Mouse (Mus musculus) E14TG2a.4 (cell line): ENCODE measurements around the gene Ppef2.

ENCODE experiments used
- CTCF ChIP-seq: conservative IDR thresholded peaks from 2 replicates; pipeline ENCODE4 v1.5.1; 2014; ENCODE audit warnings: low read length
- NANOG ChIP-seq: IDR thresholded peaks from 2 replicates; pipeline ENCODE4 v1.6.1; 2014; ENCODE audit warnings: borderline replicate concordance, low read length, mixed read lengths
- POU5F1 ChIP-seq: IDR thresholded peaks from 2 replicates; pipeline ENCODE4 v1.6.1; 2014; ENCODE audit warnings: low read length, borderline replicate concordance

DNA sequence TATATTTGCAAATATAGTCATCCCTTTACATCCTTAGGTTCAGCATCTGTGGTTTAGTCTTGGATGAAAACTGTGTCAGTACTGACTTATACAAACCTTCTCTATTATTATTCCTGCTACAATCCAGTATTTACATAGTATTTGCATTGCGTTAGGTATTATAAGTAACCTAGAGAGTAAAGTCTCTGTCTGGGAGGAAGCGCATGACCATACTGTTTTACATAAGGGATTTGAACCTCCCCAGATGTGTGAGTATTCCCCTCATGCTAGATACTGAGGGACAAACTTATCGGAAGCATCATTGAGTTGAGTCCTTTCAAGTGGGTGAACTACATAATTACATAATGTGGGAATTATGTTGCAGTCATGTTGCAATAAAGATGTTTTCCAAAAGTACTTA, 26.6 kb downstream of the Ppef2 start:
- TF ChIP-seq CTCF = no peak
- no peak for TF ChIP-seq NANOG
- no peak for TF ChIP-seq POU5F1
